Mouse (Mus musculus) megakaryocyte-erythroid progenitor cell, adult 5 weeks (primary cell): ENCODE data around the gene Pik3cb. TPM values are rescaled to one million over a fixed set of nuclear protein-coding genes. Genes with fewer than 3 reads are reported as not detected.

Experiments used
- polyA plus RNA-seq: library from polyadenylated mRNA; stranded (reverse); fragments of >175 nt; gene quantifications from 2 replicates; pipeline ENCODE4 v1.2.3, GENCODE M21; 2012

The Pik3cb gene
- 1.0 and 1.2 TPM in 2 replicates for polyA plus RNA-seq

DNA sequence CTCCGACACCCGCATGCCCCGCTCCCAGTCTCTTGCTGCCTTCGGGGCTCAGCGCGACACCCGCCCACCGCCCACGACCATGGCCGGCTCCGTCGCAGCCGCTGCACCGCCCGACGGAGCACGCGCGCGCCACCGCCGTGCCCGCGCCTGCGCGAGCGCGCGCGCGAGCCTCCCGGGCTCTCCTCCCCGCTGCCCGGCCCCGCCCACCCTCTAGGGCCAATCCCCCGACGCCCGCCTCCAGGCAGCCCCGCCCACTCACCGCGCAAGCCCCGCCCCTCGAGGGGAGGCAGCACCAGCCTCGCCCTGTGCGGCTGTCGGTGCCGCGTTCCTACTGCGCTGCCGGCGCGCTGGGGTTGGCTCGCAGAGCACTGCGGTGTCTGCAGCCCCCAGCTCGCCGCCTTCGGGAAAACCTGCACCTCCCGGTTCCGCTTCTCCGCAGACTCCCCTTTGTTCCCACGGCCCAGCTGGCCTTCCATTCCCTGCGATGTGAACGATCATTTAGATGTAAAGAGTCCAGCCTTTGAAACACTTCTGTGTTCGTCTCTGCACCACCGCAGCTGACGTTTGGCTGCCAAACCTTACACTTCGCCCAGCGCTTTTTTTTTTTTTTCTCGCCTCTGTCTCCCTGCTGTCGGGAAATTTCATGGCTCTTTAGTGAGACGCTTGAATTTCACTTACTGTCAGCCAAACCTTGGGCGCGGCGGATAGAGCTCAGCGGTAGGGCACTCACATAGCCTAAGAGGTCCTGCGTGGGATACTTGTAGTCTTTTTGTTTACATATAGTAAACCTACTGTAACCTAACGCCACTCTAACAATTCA, at the start of gene Pik3cb:
Gene Pik3cb (minus strand): TSS at position 559 of the 820 bp plus-strand sequence.

GRCm38 (mm10) chr9:99035575-99035974, 104.8 kb downstream of the Pik3cb start, which contains the start of gene Gm1123:
Gene Gm1123, minus strand, starts transcription at chr9:99035715.

Other genes with a start within 250 kb of the Pik3cb start
- not detected in 2 replicates for gene 7420426K07Rik, start 237.5 kb downstream of the Pik3cb start, polyA plus RNA-seq
- gene Foxl2, start 185.3 kb downstream of the Pik3cb start, polyA plus RNA-seq, result 0.04 TPM in 1 of 2 replicates, not detected in the other
- 27.7 and 27.9 TPM in 2 replicates for gene Faim, start 154.2 kb downstream of the Pik3cb start, polyA plus RNA-seq
- gene Gm1123, start 104.9 kb downstream of the Pik3cb start, polyA plus RNA-seq, result not detected in 2 replicates
- 0.18 TPM in 1 of 2 replicates, not detected in the other for gene Faiml, start 96.6 kb upstream of the Pik3cb start, polyA plus RNA-seq
- gene Cep70, start 102.7 kb upstream of the Pik3cb start, polyA plus RNA-seq, result 1.3 and 2.9 TPM in 2 replicates
- gene Esyt3, start 217.9 kb upstream of the Pik3cb start, polyA plus RNA-seq, result 0.02 and 0.03 TPM in 2 replicates